Mouse (Mus musculus) myocyte (in vitro differentiated cells): ENCODE measurements at regions not wholly inside any gene's neighbourhood (a gene's known extent, or its start where the extent isn't known, plus 50 kb on each side); places are given as distances from the start of the nearest gene placed in this dataset.

Source experiments
- H3K27me3 ChIP-seq: one replicate; pipeline ENCODE4 v1.6.1; 2011; ENCODE audit not compliant: control insufficient read depth, insufficient read depth, insufficient read length
- H3K36me3 ChIP-seq: one replicate; pipeline ENCODE4 v1.6.1; 2011; ENCODE audit not compliant: control insufficient read depth, insufficient read depth
- H3K4me2 ChIP-seq: one replicate; pipeline ENCODE4 v1.6.1; 2011; ENCODE audit warnings: low read depth, control low read depth
- H3K4me3 ChIP-seq: one replicate; pipeline ENCODE4 v1.5.1; 2011; ENCODE audit warnings: mild to moderate bottlenecking, control low read depth, moderate library complexity
- H3K79me2 ChIP-seq: one replicate; pipeline ENCODE4 v1.6.1; 2011; ENCODE audit not compliant: control insufficient read depth, insufficient read depth
- H3ac ChIP-seq: one replicate; pipeline ENCODE4 v1.6.1; 2011; ENCODE audit not compliant: control insufficient read depth, insufficient read length
- CEBPB ChIP-seq: IDR thresholded peaks from 2 replicates; pipeline ENCODE4 v1.6.1; 2011; ENCODE audit warnings: mild to moderate bottlenecking, moderate library complexity; ENCODE audit not compliant: poor library complexity, insufficient read depth, severe bottlenecking
- E2F4 ChIP-seq: IDR thresholded peaks from one replicate; pipeline ENCODE4 v1.6.1; 2011; ENCODE audit warnings: mild to moderate bottlenecking, control low read depth, moderate library complexity; ENCODE audit not compliant: insufficient read depth
- MAX ChIP-seq: IDR thresholded peaks from one replicate; pipeline ENCODE4 v1.6.1; 2011; ENCODE audit warnings: low read depth, mild to moderate bottlenecking, control low read depth
- MYOD1 ChIP-seq, 3 experiments: IDR thresholded peaks; one replicate each; pipeline ENCODE4 v1.6.1; 2011; ENCODE audit warnings: control low read depth in 2 of 3, low read depth in 2 of 3, mild to moderate bottlenecking in 2 of 3, moderate library complexity in 1 of 3; ENCODE audit not compliant: insufficient read length in 2 of 3, control insufficient read depth in 1 of 3
- MYOG ChIP-seq, 3 experiments: IDR thresholded peaks; one replicate each; pipeline ENCODE4 v1.6.1; 2011; ENCODE audit warnings: control low read depth in 2 of 3, low read depth in 2 of 3, mild to moderate bottlenecking in 2 of 3; ENCODE audit not compliant: insufficient read length in 2 of 3, control insufficient read depth in 1 of 3, insufficient read depth in 1 of 3
- POLR2A ChIP-seq: IDR thresholded peaks from one replicate; pipeline ENCODE4 v1.6.1; 2011; ENCODE audit warnings: low read depth, mild to moderate bottlenecking, control low read depth, moderate library complexity; ENCODE audit not compliant: insufficient read length
- POLR2AphosphoS2 ChIP-seq: IDR thresholded peaks from one replicate; pipeline ENCODE4 v1.6.1; 2011; ENCODE audit warnings: low read depth, control low read depth; ENCODE audit not compliant: insufficient read length
- REST ChIP-seq: IDR thresholded peaks from one replicate; pipeline ENCODE4 v1.6.1; 2011; ENCODE audit warnings: mild to moderate bottlenecking, control low read depth, moderate library complexity; ENCODE audit not compliant: insufficient read depth, insufficient read length
- SRF ChIP-seq: IDR thresholded peaks from one replicate; pipeline ENCODE4 v1.6.1; 2011; ENCODE audit warnings: low read depth; ENCODE audit not compliant: control insufficient read depth, insufficient read length
- TCF12 ChIP-seq: IDR thresholded peaks from one replicate; pipeline ENCODE4 v1.6.1; 2011; ENCODE audit warnings: mild to moderate bottlenecking, control low read depth; ENCODE audit not compliant: poor library complexity, insufficient read depth, severe bottlenecking
- TCF3 ChIP-seq: IDR thresholded peaks from one replicate; pipeline ENCODE4 v1.6.1; 2011; ENCODE audit warnings: low read depth, control low read depth; ENCODE audit not compliant: insufficient read length
- USF1 ChIP-seq: IDR thresholded peaks from one replicate; pipeline ENCODE4 v1.6.1; 2011; ENCODE audit warnings: low read depth, mild to moderate bottlenecking, control low read depth, moderate library complexity

GRCm38 (mm10) chr12:77035676-77036075 lies 73.7 kb upstream of the Max start:
- no peaks in the 10 kb centered on the region for H3K79me2 ChIP-seq
- TF ChIP-seq MAX = no peak
- no peak for TF ChIP-seq TCF12
- TF ChIP-seq MYOG (IDR thresholded peaks at IDR 0.05; ENCODE audit: control insufficient read depth in 1 of 3, insufficient read depth in 1 of 3, insufficient read length in 2 of 3, low read depth in 2 of 3) = no peak
- no peak for TF ChIP-seq REST
- no peak for TF ChIP-seq USF1
- TF ChIP-seq POLR2A = no peak
- no peak for TF ChIP-seq MYOD1 (IDR thresholded peaks at IDR 0.05; ENCODE audit: control insufficient read depth in 1 of 3, insufficient read length in 2 of 3, low read depth in 2 of 3)
- TF ChIP-seq SRF = no peak
- no peak for TF ChIP-seq E2F4
- no peaks in the 10 kb centered on the region for H3K36me3 ChIP-seq
- H3K27me3 ChIP-seq = no peaks in the 10 kb centered on the region
- no peak overlapping the region for H3K4me2 ChIP-seq
- H3K4me3 ChIP-seq = no peak overlapping the region
- H3ac ChIP-seq = no peak overlapping the region

GRCm38 (mm10) chr12:77031448-77031847 lies 69.4 kb upstream of the Max start:
- H3K4me3 ChIP-seq = no peak overlapping the region
- no peak overlapping the region for H3K4me2 ChIP-seq
- H3K36me3 ChIP-seq = no peaks in the 10 kb centered on the region
- TF ChIP-seq POLR2AphosphoS2 = no peak
- no peak for TF ChIP-seq MAX
- no peak for TF ChIP-seq E2F4
- no peak for TF ChIP-seq TCF12
- no peak for TF ChIP-seq CEBPB
- no peak for TF ChIP-seq REST
- no peak for TF ChIP-seq USF1
- TF ChIP-seq SRF = no peak
- no peak for TF ChIP-seq POLR2A
- TF ChIP-seq MYOG (IDR thresholded peaks at IDR 0.05; ENCODE audit: control insufficient read depth in 1 of 3, insufficient read depth in 1 of 3, insufficient read length in 2 of 3, low read depth in 2 of 3) = no peak
- TF ChIP-seq MYOD1 (IDR thresholded peaks at IDR 0.05; ENCODE audit: control insufficient read depth in 1 of 3, insufficient read length in 2 of 3, low read depth in 2 of 3) = no peak
- no peaks in the 10 kb centered on the region for H3K79me2 ChIP-seq
- H3ac ChIP-seq = no peak overlapping the region
- H3K27me3 ChIP-seq = no peaks in the 10 kb centered on the region

GRCm38 (mm10) chr12:77025431-77025879 lies 63.5 kb upstream of the Max start:
- H3ac ChIP-seq = no peak overlapping the region
- no peaks in the 10 kb centered on the region for H3K79me2 ChIP-seq
- TF ChIP-seq CEBPB (no peak), MYOG (IDR thresholded peaks at IDR 0.05; ENCODE audit: control insufficient read depth in 1 of 3, insufficient read depth in 1 of 3, insufficient read length in 2 of 3, low read depth in 2 of 3) (no peak), USF1 (no peak), REST (no peak), SRF (no peak), POLR2A (no peak), POLR2AphosphoS2 (no peak), TCF3 (no peak), MAX (no peak), TCF12 (no peak), E2F4 (no peak), MYOD1 (IDR thresholded peaks at IDR 0.05; ENCODE audit: control insufficient read depth in 1 of 3, insufficient read length in 2 of 3, low read depth in 2 of 3) (no peak)
- no peaks in the 10 kb centered on the region for H3K27me3 ChIP-seq
- H3K4me2 ChIP-seq = no peak overlapping the region
- no peak overlapping the region for H3K4me3 ChIP-seq
- no peaks in the 10 kb centered on the region for H3K36me3 ChIP-seq

GRCm38 (mm10) chr12:77022538-77022937 lies 60.5 kb upstream of the Max start:
- Histone ChIP-seq H3K4me3 (no peak overlapping the region), H3K27me3 (no peaks in the 10 kb centered on the region), H3K36me3 (no peaks in the 10 kb centered on the region), H3K4me2 (no peak overlapping the region), H3ac (no peak overlapping the region), H3K79me2 (no peaks in the 10 kb centered on the region)
- TF ChIP-seq POLR2A = no peak

- H3K27me3 ChIP-seq = no peaks in the 10 kb centered on the region
These were observed 59.9 kb upstream of the Max start for GRCm38 (mm10) chr12:77021881-77022280.

More at GRCm38 (mm10) chr12:77021881-77022280, 59.9 kb upstream of the Max start:
- TF ChIP-seq MAX (no peak), CEBPB (no peak), REST (no peak), TCF3 (no peak), TCF12 (no peak)
- no peak overlapping the region for H3K4me2 ChIP-seq
- no peaks in the 10 kb centered on the region for H3K79me2 ChIP-seq
- H3K36me3 ChIP-seq = no peaks in the 10 kb centered on the region
- no peak overlapping the region for H3ac ChIP-seq
- H3K4me3 ChIP-seq = no peak overlapping the region
